Mouse (Mus musculus) intestine, postnatal 0 days (tissue): ENCODE data around the gene Nek8. TPM values are rescaled to one million over a fixed set of nuclear protein-coding genes. Genes with fewer than 3 reads are reported as not detected.
A peak's percentile ranks its signal among the peaks of the same experiment; 100 is the strongest.

Experiments
- ATAC-seq: fragments of 200-750 bp; cut with Nextera tagmentation; 2 replicates; pipeline ENCODE4 v1.8.0; 2017; ENCODE audit warnings: mild to moderate bottlenecking, moderate TSS enrichment, moderate library complexity
- H3K27ac ChIP-seq: fragments of 300-500 bp; sonication (generic); 2 replicates; pipeline ENCODE4 v1.5.1; 2014; ENCODE audit warnings: mild to moderate bottlenecking, low read depth, low read length, moderate library complexity
- H3K27me3 ChIP-seq: fragments of 300-500 bp; sonication (generic); replicated peaks from 2 replicates; pipeline ENCODE4 v1.6.1; 2014; ENCODE audit warnings: low read length, mixed read lengths; ENCODE audit not compliant: control insufficient read depth, insufficient read depth
- H3K36me3 ChIP-seq: fragments of 300-500 bp; sonication (generic); 2 replicates; pipeline ENCODE4 v1.6.1; 2014; ENCODE audit warnings: mild to moderate bottlenecking, moderate library complexity; ENCODE audit not compliant: control insufficient read depth, insufficient read depth
- H3K4me1 ChIP-seq: fragments of 300-500 bp; sonication (generic); replicated peaks from 2 replicates; pipeline ENCODE4 v1.6.1; 2014; ENCODE audit warnings: antibody characterized with exemption, low read length, mixed read lengths; ENCODE audit not compliant: control insufficient read depth, insufficient read depth
- H3K4me2 ChIP-seq: fragments of 300-500 bp; sonication (generic); replicated peaks from 2 replicates; pipeline ENCODE4 v1.6.1; 2014; ENCODE audit warnings: low read depth, mild to moderate bottlenecking, moderate library complexity
- H3K4me3 ChIP-seq: fragments of 300-500 bp; sonication (generic); 2 replicates; pipeline ENCODE4 v1.5.1; 2014; ENCODE audit warnings: low read depth, low read length
- H3K9ac ChIP-seq: fragments of 300-500 bp; sonication (generic); 2 replicates; pipeline ENCODE4 v1.6.1; 2014; ENCODE audit warnings: mild to moderate bottlenecking, low read depth, low read length
- H3K9me3 ChIP-seq: fragments of 300-500 bp; sonication (generic); 2 replicates; pipeline ENCODE4 v1.6.1; 2016; ENCODE audit warnings: mixed run types; ENCODE audit not compliant: control insufficient read depth
- CTCF ChIP-seq: sonication (generic); IDR thresholded peaks from 2 replicates; pipeline ENCODE4 v1.5.1; 2016; ENCODE audit warnings: low read depth, mild to moderate bottlenecking, control low read depth, antibody characterized with exemption, moderate library complexity
- WGBS: fragments of 180-500 bp; shearing (Covaris S2); extraction: QIAGEN DNeasy Blood & Tissue Kit; methylation state at CpG from one replicate; pipeline ENCODE4 v1.1.7; 2014; 5-methylcytosine and 5-hydroxymethylcytosine counted together
- polyA plus RNA-seq: library from polyadenylated mRNA; unstranded; fragments of >200 nt; fragmentation: Nextera tagmentation; extraction: Ambion mirVana; gene quantifications from 2 replicates; pipeline ENCODE4 v1.2.1, GENCODE M21; 2015

Nek8 gene
- polyA plus RNA-seq, 1 experiment from 2014 or later = 5.8 TPM

- Histone ChIP-seq H3K36me3 (peaks cover 88% of the 10 kb centered on the region), H3K4me3 (no peak overlapping the region), H3K27me3 (no peaks in the 10 kb centered on the region), H3K27ac (no peak overlapping the region), H3K4me2 (no peak overlapping the region), H3K9me3 (no peaks in the 10 kb centered on the region), H3K4me1 (no peaks in the 10 kb centered on the region; the same call in 1 of the 2 replicates), H3K9ac (no peak overlapping the region)
- ATAC-seq = no peak
- 92% methylated on average over 6 of the region's 6 CpGs for WGBS
- TF ChIP-seq CTCF = no peak
Measured at GRCm38 (mm10) chr11:78209886-78210285, 33.4 kb upstream of the Nek8 start.

- ATAC-seq = no peak
- WGBS = 91% methylated on average over 7 of the region's 7 CpGs
- Histone ChIP-seq H3K4me2 (no peak overlapping the region), H3K9ac (no peak overlapping the region), H3K27me3 (no peaks in the 10 kb centered on the region), H3K4me3 (no peak overlapping the region), H3K4me1 (no peaks in the 10 kb centered on the region; the same call in 1 of the 2 replicates), H3K36me3 (peaks cover 67% of the 10 kb centered on the region), H3K9me3 (no peaks in the 10 kb centered on the region), H3K27ac (no peak overlapping the region)
- TF ChIP-seq CTCF = no peak
Measured at GRCm38 (mm10) chr11:78207190-78207589, 30.7 kb upstream of the Nek8 start.

GRCm38 (mm10) chr11:78205361-78206206 lies 29.1 kb upstream of the Nek8 start:
- peaks cover 51% of the 10 kb centered on the region for H3K36me3 ChIP-seq
- H3K4me3 ChIP-seq = no peak overlapping the region
- no peak for ATAC-seq
- WGBS = 54% methylated on average over 13 of the region's 13 CpGs
- no peaks in the 10 kb centered on the region; the same call in 1 of the 2 replicates for H3K4me1 ChIP-seq
- H3K9ac ChIP-seq = no peak overlapping the region
- TF ChIP-seq CTCF = no peak
- no peak overlapping the region for H3K27ac ChIP-seq
- H3K4me2 ChIP-seq = no peak overlapping the region
- H3K27me3 ChIP-seq = no peaks in the 10 kb centered on the region
- H3K9me3 ChIP-seq = no peaks in the 10 kb centered on the region

- Histone ChIP-seq H3K4me3 (no peak overlapping the region), H3K4me1 (no peaks in the 10 kb centered on the region; the same call in 1 of the 2 replicates), H3K4me2 (no peak overlapping the region), H3K27ac (no peak overlapping the region), H3K9ac (no peak overlapping the region), H3K9me3 (no peaks in the 10 kb centered on the region), H3K36me3 (peaks cover 40% of the 10 kb centered on the region), H3K27me3 (no peaks in the 10 kb centered on the region)
- WGBS = 73% methylated on average over 6 of the region's 6 CpGs
- no peak for ATAC-seq
- no peak for TF ChIP-seq CTCF
Measured at GRCm38 (mm10) chr11:78204287-78204686, 27.8 kb upstream of the Nek8 start.

GRCm38 (mm10) chr11:78202372-78202771 lies 25.9 kb upstream of the Nek8 start:
- H3K27ac ChIP-seq = no peak overlapping the region
- H3K27me3 ChIP-seq = no peaks in the 10 kb centered on the region
- no peaks in the 10 kb centered on the region for H3K9me3 ChIP-seq
- 0 out of 2 replicates have a peak, but pooled peaks have one; percentile 16 for ATAC-seq
- peaks cover 21% of the 10 kb centered on the region for H3K36me3 ChIP-seq
- H3K9ac ChIP-seq = no peak overlapping the region
- 55% methylated on average over 3 of the region's 3 CpGs for WGBS
- no peaks in the 10 kb centered on the region; the same call in 1 of the 2 replicates for H3K4me1 ChIP-seq
- no peak for TF ChIP-seq CTCF
- no peak overlapping the region for H3K4me2 ChIP-seq
- no peak overlapping the region for H3K4me3 ChIP-seq

- ATAC-seq = no peak
- WGBS = 60% methylated on average over 23 of the region's 23 CpGs
- Histone ChIP-seq H3K4me3 (peak overlapping the region; percentile 57), H3K27me3 (0 out of 2 replicates have a peak, but pooled peaks cover 3% of the 10 kb centered on the region), H3K27ac (no peak overlapping the region), H3K4me2 (peak overlapping the region; percentile 85), H3K9me3 (no peaks in the 10 kb centered on the region), H3K9ac (peak overlapping the region; percentile 38; the same call in 1 of the 2 replicates), H3K36me3 (no peaks in the 10 kb centered on the region), H3K4me1 (0 out of 2 replicates have a peak, but pooled peaks cover 3% of the 10 kb centered on the region)
- no peak for TF ChIP-seq CTCF
Measured at GRCm38 (mm10) chr11:78195101-78195863, 18.8 kb upstream of the Nek8 start.
